Mouse (Mus musculus): ENCODE results near the gene Olfr389.

The Olfr389 gene

GRCm38 (mm10) chr11:73780613-73781012, at the start of gene Olfr389:
Olfr389 (minus strand) TSS chr11:73780713.
- DNase-seq = no peak

GRCm38 (mm10) chr11:73816949-73817348, 36.4 kb upstream of the Olfr389 start, which contains the start of gene Olfr392:
Olfr392 (minus strand) TSS chr11:73817049.
- no peak for DNase-seq

GRCm38 (mm10) chr11:73802952-73803351, 22.4 kb upstream of the Olfr389 start, which contains the start of gene Olfr391-ps:
Olfr391-ps (minus strand) TSS chr11:73803052.
- no peak for DNase-seq

GRCm38 (mm10) chr11:73782664-73783063, 2.2 kb upstream of the Olfr389 start, which contains the start of gene Olfr390:
Olfr390 (plus strand) TSS chr11:73782964.
- no peak for DNase-seq

- no peak for DNase-seq
These were observed 21.4 kb downstream of the Olfr389 start for GRCm38 (mm10) chr11:73759115-73759514.

All from thymus, postnatal 25 days (tissue).